Mouse (Mus musculus): ENCODE data around the gene Ift46. TPM values are rescaled to one million over a fixed set of nuclear protein-coding genes. Genes with fewer than 3 reads are reported as not detected.

Ift46 gene
- total and polyA plus RNA-seq, 3 experiments: 30.2 to 51.9 TPM; not detected in 1

- Histone ChIP-seq H3K4me3 (ENCODE audit: control insufficient read depth in 1 of 2, insufficient read depth in 1 of 2, low read depth in 2 of 2, low read length in 2 of 2) (peak overlapping the region; percentile 67 to 76), H3K27ac (ENCODE audit: control insufficient read depth, low read depth, low read length) (no peak overlapping the region), H3K9me3 (replicated peaks; ENCODE audit: insufficient read depth, low read length) (no peaks in the 10 kb centered on the region), H3K27me3 (ENCODE audit: control insufficient read depth in 1 of 2, insufficient read depth in 2 of 2, low read length in 2 of 2) (no peaks in the 10 kb centered on the region), H3K9ac (ENCODE audit: control insufficient read depth, low read depth, low read length, poor library complexity, severe bottlenecking) (peak overlapping the region; percentile 74), H3K36me3 (ENCODE audit: control insufficient read depth in 1 of 2, insufficient read depth in 2 of 2, low read length in 2 of 2) (peaks cover 0 to 31% of the 10 kb centered on the region in 2 experiments; a peak in 2 of 4 replicates), H3K79me2 (ENCODE audit: control insufficient read depth, insufficient read depth, low read length, poor library complexity) (no peaks in the 10 kb centered on the region; the same call in 1 of the 2 replicates), H3K4me1 (ENCODE audit: control insufficient read depth in 1 of 2, insufficient read depth in 2 of 2, low read length in 2 of 2) (peaks cover 32 to 50% of the 10 kb centered on the region in 2 experiments)
- TF ChIP-seq CHD2 (IDR thresholded peaks at IDR 0.05; ENCODE audit: low read length) (no peak), MXI1 (IDR thresholded peaks at IDR 0.05; ENCODE audit: low read depth, low read length) (no peak; the same call in none of the 2 replicates), SIN3A (IDR thresholded peaks at IDR 0.05; ENCODE audit: low read length) (peak; percentile 70; the same call in 1 of the 2 replicates), USF2 (IDR thresholded peaks at IDR 0.05; ENCODE audit: borderline replicate concordance in 1 of 2, insufficient read depth in 1 of 2, low read depth in 1 of 2, low read length in 2 of 2) (no peak), CTCF (IDR thresholded peaks at IDR 0.05 in 2 of 3, conservative IDR thresholded peaks at IDR 0.05 in 1 of 3; ENCODE audit: control insufficient read depth in 1 of 3, insufficient read depth in 1 of 3, low read depth in 2 of 3, low read length in 3 of 3, poor library complexity in 1 of 3, severe bottlenecking in 1 of 3) (peak; percentile 6 to 67 (median 31); a peak in 4 of 6 replicates), CHD1 (IDR thresholded peaks at IDR 0.05; ENCODE audit: low read depth, low read length) (no peak), POLR2A (IDR thresholded peaks at IDR 0.05; ENCODE audit: control insufficient read depth in 1 of 2, insufficient read depth in 1 of 2, low read depth in 1 of 2, low read length in 2 of 2, poor library complexity in 1 of 2) (peak in 1 of 2 experiments; percentile 51; a peak in 1 of 4 replicates), SMC3 (IDR thresholded peaks at IDR 0.05; ENCODE audit: low read depth, low read length) (no peak; the same call in 1 of the 2 replicates), RCOR1 (IDR thresholded peaks at IDR 0.05; ENCODE audit: low read depth, low read length) (no peak), RAD21 (IDR thresholded peaks at IDR 0.05; ENCODE audit: low read depth, low read length) (no peak), ZNF384 (IDR thresholded peaks at IDR 0.05; ENCODE audit: low read depth, low read length) (no peak), NRF1 (IDR thresholded peaks at IDR 0.05; ENCODE audit: insufficient read depth, low read depth, low read length, poor library complexity, severe bottlenecking) (no peak), BHLHE40 (IDR thresholded peaks at IDR 0.05; ENCODE audit: borderline replicate concordance, low read depth, low read length) (no peak), ELF1 (IDR thresholded peaks at IDR 0.05; ENCODE audit: low read depth, low read length) (0 out of 2 replicates have a peak, but pooled peaks have one; percentile 21), HCFC1 (IDR thresholded peaks at IDR 0.05; ENCODE audit: low read depth, low read length) (peak; percentile 68), MEF2A (IDR thresholded peaks at IDR 0.05; ENCODE audit: extremely low read depth, insufficient replicate concordance, low read depth, low read length, poor library complexity, severe bottlenecking) (no peak), POLR2AphosphoS2 (IDR thresholded peaks at IDR 0.05; ENCODE audit: low read length) (no peak), ZC3H11A (IDR thresholded peaks at IDR 0.05; ENCODE audit: low read depth, low read length) (no peak), POLR2AphosphoS5 (IDR thresholded peaks at IDR 0.05; ENCODE audit: borderline replicate concordance, low read depth, low read length) (no peak), TCF12 (IDR thresholded peaks at IDR 0.05; ENCODE audit: low read depth, low read length) (peak; percentile 35; the same call in 1 of the 2 replicates), ETS1 (IDR thresholded peaks at IDR 0.05; ENCODE audit: low read depth, low read length) (no peak), NELFE (IDR thresholded peaks at IDR 0.05; ENCODE audit: low read depth, low read length) (peak; percentile 56), EP300 (IDR thresholded peaks at IDR 0.05; ENCODE audit: low read depth in 1 of 2, low read length in 2 of 2) (no peak), JUND (IDR thresholded peaks at IDR 0.05; ENCODE audit: low read depth, low read length) (no peak), GATA1 (IDR thresholded peaks at IDR 0.05; ENCODE audit: low read depth, low read length) (no peak), KAT2A (conservative IDR thresholded peaks at IDR 0.05; ENCODE audit: low read depth, low read length) (no peak), ZMIZ1 (IDR thresholded peaks at IDR 0.05; ENCODE audit: low read depth, low read length) (0 out of 2 replicates have a peak, but pooled peaks have one; percentile 57), MAZ (IDR thresholded peaks at IDR 0.05; ENCODE audit: low read depth, low read length) (peak; percentile 88; the same call in 1 of the 2 replicates), TBP (IDR thresholded peaks at IDR 0.05; ENCODE audit: low read depth, low read length) (no peak), UBTF (IDR thresholded peaks at IDR 0.05; ENCODE audit: borderline replicate concordance, insufficient read depth, low read depth, low read length) (0 out of 2 replicates have a peak, but pooled peaks have one; percentile 44), E2F4 (IDR thresholded peaks at IDR 0.05; ENCODE audit: borderline replicate concordance, low read depth, low read length) (no peak), TAL1 (IDR thresholded peaks at IDR 0.05; ENCODE audit: low read length) (no peak), GABPA (IDR thresholded peaks at IDR 0.05; ENCODE audit: low read depth, low read length) (no peak)
- DNase-seq (ENCODE audit: low read depth, low spot score): peak; percentile 91
Measured at GRCm38 (mm10) chr9:44721154-44721876, 46.4 kb upstream of the Ift46 start.
